Mouse (Mus musculus) lung, postnatal 25 days (tissue): Measurements from ENCODE around the gene Mecom.
"Not testable (repeated sequence)": the region's sequence is repeated elsewhere in the genome, so short reads cannot be mapped to it uniquely, and the experiment has no call there.

Source experiments
- DNase-seq: peaks from one replicate; pipeline ENCODE4 v3.0.0; 2022; ENCODE audit warnings: low spot score

Mecom gene

DNA sequence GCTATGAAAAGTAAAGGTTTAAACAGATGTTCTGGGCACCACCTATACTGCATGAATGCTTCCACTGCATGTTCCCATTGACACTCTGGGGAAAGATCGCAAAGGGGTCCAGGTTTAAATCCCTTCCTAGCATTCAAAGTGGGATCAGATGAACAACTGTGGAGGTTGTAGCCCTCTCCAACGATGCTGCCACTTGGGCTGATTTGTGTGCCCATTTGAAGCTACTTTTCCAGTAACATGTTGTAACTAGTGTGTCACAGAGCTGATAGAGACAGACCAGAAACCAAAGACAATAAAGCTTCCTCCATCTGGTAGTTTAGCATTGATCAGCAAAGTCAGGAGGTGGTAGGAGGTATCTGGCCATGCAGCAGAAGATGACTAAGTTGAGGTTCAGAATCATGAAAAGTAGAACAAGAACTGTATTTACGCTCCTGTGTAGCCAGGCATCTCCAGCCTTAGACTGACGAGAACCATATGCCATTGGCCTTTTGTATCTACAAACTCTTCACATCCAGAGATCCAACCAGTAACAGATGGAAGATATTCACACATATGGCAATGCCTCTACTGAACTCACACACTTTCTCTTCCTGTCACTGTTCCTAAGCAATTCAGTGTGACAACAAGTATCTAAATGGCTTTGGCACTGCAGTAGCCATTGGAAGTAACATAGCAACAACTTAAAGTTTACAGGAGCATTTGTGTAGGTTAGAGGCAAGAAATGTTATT lies 299.0 kb downstream of the Mecom start:
- DNase-seq: no peak

DNA sequence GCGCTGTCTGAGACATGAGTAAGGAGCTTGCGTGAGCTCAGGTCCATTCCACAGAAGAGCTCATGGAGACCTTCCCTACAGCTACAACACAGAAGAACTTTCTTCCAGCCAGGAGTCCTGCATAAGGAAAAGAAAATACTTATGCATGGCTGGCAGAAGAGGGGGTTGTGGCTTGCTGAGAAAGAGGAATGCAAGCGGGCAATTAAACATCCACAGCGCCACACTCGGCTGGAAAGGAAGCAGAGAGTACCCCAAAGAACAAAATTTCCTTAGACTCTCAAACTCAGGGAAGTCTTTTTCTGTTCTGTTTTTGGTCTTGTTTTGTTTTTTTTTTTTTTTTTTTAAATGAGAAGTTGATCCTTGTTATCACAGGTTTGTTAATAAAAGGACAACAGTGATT lies 300.6 kb downstream of the Mecom start:
- peak; percentile 18 for DNase-seq

DNA sequence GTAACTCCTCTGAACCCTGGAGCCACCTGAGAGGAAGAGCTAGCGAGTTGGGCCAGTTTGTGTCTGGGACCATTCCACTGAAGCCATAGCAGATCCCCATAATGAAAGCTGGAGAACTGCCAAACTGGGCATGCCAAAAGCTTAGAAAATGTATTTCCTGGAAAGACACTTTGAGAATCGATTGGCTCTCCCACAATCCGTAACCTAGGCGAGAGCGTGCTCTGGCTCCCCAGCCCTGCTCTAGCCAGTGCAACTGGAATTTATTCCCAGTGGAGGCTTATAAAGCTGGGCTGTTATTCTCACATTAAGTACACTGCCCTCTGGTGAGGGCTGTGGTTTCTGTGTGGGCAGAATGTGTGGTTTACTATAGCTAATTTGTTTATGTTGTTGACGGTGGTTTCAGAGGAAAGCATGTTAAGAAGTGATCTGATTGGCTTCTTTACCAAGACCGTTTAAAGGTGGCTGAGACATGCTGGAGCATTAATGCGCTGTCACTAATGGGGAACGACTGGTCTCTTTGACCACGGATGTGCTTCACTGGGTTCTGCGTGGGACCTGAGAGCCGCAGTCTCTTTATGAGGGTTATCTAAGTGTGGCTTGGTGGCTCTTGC lies 301.3 kb downstream of the Mecom start:
- DNase-seq: no peak

DNA sequence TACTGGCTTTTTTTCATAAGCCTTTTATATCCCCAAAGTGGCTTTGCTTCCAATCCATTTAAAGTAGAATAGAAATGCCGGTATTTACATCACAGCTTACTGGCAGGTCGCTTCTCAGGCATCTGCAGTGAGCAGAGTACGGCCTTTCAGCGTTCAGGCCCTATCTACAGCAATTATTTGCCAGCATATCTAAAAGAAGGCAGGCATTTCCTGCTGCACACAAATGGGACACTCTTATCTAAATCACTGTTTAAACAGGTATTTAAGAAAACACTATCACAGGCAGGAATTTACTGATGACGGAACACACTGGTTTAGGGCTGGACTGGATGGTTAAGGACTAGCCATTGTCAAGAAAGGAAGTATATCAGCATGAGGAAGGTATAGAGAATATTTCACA lies 301.9 kb downstream of the Mecom start:
- peak; percentile 48 for DNase-seq

DNA sequence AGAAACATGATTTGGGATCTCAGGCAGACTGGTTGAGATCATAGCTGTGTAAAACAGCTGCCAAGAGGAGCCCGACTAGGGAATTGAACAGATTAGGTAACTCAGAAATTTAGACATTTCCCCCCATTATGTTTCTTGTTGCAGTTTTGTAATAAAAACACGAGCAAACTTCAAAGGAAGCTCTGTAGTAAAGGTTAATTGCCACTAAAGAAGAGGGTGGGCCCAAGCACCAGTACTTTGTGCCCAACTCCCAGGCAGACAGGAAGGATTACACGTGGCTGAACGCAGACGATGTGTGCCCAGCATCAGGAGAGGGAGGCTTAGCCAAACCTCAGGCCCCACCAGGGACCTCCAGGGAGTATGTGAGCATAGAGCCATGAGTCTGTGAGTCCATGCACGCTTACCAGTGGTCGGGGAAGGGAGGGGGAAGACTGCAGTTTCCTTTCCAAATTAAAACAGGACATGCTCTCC lies 303.4 kb downstream of the Mecom start:
- DNase-seq: no peak

DNA sequence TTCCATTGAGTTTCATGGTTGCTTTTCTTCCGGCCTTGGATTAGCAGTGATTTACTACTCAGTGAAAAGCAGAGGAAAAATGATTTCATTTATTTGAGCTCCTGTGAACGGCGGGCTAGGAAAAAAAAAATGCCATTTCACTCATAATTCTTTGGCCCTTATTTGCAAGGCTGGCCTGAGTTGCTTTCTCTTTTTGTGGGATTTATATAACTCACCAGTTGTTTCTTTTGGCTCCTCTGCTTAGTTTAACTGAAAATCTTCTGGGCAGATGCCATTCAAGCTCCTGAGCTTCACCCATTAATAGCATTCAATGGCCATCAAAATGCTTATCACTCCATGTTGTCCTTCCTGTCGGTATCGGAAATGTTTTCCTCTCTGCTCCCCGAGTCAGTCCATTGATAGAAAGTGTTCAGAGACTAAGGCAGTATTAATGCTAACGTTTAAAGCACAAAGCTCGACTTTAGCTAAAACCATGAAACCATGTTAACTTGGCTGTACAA lies 304.0 kb downstream of the Mecom start:
- DNase-seq: no peak

DNA sequence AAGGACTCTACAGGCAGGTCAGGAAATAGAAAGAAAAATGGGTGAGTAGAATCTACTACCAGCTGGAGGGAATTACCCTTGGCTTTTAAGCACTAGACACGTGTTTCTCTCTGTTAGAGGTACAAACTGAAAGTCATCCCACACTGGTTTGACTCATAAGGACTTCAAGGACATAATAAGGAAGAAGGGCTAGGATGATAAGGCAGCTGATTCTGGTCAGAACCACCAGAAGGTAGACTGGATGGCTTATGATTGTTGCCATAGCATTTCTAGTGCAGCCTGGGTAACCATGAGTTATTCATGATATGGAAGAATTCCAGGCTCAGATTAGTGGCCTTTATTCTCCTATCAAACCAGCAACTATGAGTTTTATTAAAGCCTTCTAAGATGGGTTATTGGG lies 308.4 kb downstream of the Mecom start:
- no peak for DNase-seq

DNA sequence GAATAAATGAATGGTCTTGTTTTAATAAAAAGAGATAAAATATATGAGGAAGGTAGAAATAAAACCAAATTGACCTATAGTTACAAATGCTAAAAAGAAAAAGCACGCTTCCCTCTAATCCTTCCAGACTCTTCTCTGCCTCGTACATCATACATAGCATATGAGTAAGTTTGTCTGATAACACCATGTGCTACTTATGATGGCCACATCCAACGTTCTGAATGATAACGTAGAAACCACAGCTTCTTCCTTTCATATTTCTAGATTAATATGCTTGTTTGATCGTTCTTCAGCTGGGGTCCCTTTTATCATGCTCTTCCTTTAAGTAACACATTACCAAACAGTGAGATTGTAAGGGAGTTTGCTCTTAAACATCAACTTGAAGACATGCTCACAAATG lies 310.3 kb downstream of the Mecom start:
- DNase-seq: no peak

DNA sequence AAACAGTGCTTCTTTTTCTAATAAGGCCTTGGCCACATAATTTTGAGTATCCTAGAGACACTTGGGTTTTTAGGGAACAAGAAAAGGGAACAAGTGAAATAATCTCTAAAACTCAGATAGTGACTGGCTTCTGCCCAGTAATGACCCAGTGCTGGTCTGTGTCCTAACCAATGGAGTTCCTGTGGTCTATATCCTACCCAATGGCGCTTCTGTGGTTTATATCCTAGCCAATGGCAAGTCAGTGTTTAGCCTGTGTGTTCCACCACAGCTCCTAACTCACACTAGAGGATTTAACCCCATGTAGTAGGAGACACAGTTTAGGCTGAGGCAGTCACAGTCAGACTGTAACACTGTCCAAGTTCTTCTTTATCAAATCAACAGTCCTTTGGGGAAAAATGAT lies 313.8 kb downstream of the Mecom start:
- no peak for DNase-seq

DNA sequence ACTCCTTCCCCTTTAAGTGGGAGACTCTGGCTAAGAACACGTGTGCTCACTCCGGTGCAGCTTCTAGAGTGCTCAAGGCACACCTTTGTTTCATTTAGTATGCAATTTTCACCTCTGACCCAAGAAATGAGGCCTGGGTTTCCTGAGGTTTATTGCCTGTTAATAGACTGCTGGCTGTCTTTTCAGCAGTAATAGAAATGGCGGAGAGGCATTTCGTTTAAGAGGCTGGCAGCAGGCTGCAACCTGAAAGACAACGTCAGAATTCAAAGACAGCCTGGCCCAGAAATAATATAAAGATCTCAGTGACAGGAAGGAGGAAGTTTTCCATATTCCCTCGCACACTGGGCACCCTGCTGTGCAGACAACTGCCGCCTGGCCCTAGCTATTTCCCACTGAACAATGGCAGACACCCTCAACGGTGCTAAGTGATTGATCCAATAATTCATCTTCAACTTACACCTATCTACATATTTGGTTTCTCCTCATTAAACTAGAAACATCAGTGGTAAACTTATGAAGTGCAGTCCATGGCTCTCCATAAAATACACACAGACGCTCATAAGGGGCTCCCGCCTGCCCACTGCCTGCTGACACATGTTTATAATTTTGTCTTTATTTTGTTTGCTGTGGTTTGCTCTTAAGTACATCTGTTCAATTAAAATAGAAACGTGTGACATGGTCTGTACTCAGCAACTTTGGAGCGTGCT lies 319.7 kb downstream of the Mecom start:
- no peak for DNase-seq

DNA sequence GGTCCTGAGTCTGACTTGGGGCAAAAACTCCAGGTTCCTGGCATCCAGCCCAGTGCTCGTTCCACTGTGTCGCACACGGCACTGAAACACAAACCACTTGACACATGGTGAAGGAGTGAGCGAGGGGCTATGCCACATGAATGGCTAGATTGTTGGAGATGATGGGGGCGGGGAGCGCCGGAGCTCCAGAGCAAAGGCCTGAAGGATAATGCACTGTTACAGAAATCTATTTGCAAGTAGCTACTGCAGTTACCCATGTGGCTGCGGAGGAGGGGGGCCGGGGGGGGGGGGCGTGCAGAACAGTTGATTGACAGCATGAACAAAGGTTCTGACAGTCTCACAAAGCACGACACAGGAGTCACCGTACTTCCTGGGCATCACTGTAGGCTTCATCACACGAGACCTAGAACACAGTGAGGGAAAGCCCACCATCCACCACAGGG lies 320.9 kb downstream of the Mecom start:
- peak; percentile 21 for DNase-seq

DNA sequence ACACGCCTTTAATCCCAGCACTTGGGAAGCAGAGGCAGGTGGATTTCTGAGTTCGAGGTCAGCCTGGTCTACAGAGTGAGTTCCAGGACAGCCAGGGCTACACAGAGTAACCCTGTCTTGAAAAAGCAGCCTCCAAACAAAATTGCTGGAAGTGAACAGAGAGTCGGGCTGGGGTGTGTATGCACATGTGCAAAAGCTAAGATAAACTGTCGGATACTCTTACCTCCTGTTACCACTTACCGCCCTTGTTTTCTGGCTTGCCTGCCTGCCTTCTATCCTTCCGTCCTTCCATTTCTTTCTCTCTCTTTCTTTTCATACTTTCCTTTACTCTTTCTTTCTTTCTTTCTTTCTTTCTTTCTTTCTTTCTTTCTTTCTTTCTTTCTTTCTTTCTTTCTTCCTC lies 322.6 kb downstream of the Mecom start:
- DNase-seq: not testable (repeated sequence)

DNA sequence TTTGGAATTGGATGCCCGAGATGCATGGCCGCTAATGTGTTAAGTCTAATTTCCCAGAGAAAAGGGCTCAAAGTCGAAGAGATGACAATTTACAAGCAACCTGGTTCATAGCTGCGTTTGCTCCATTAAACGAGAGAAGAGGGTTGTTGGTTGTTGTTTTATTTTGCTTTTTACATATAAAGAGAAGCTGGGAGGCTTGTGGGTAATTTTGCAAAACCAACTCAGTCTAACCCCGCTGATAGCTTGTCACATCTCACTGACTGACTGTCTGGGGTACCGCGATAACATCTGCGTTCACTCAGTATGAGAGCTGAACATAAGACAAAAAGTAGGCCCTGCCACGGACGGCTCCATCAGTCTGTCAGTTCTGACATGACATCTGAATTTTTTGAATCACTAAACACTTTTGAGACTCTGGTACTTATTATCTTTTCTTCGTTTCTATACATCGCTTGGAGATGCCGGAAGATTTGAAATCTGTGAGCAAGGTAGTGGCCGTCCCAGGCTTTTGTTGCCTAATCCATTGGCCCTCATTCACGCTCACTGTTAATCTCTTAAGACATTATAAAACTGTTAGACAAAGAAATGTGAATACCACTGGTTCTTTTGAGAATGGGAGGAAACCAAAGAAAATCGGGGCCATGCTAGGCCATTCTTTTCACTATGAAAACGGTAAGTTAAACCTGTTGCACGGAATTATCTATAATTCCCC lies 327.0 kb downstream of the Mecom start:
- DNase-seq: no peak

DNA sequence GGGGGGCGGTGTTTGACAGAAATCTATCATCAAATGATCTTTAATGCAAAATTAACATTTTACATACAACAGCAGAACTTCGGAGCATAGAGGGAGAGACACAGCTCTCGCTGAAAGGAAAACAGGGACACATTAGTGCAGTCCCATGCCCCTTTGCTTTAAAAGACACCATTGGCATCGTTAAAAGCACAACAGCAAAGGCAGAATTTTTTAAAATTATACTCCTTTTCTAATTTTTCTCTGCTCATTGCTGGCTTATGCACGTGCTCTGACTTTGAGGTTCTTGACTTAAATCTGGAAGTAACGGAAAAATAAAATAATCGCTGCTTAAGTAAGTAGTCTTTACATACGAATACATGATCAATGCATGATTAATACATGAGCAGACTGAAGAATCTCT lies 327.9 kb downstream of the Mecom start:
- no peak for DNase-seq

DNA sequence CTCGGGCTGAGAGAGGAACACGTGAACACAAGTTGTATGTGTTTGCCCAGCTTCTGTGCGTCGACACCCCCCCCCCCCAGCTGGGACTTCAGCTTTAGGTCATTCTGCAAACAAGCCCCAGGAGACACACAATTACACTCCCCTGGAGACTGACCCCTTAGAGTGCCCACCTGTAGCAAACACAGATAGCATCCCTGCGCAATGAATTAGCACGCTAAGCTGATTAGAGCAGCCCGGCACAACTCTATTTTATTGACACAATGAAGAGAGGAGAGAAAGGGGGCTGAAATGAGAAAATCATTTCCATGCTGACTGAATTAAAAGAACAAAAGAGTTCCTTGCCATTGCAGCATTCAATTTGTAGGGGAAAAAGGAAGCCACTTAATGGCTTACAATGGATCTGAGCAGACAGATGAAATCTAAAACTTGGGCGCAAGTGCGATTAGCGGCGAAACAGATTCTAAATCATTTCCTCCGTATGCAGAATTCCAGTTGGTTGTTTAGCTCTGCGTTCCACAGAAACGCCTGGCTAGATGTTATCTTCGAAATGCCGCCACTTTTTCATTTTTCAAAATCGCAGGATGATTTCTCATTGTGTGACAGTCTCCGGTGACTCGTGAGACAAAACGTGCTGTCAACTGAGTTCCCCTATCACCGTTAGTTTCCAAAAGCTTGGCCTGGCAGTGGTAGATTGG lies 328.5 kb downstream of the Mecom start:
- DNase-seq: no peak

DNA sequence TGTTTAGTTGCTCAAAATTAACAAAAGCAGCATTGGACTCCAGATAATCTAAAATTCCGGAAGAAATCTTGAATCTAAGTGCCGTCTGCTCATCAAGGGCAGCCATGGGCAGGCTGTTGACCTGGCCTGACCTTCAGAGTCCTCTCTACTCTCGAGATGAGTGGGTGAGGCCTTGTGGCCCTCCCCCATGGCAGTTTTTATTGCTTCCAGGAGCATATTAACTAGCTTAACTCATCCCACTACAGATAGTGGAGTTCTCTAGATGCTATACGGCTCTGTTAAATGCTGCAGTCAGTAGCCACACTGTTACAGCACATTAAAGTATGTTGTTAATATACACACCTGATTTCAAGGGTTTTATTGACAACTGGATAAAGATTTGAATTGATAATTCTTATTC lies 333.2 kb downstream of the Mecom start:
- no peak for DNase-seq

DNA sequence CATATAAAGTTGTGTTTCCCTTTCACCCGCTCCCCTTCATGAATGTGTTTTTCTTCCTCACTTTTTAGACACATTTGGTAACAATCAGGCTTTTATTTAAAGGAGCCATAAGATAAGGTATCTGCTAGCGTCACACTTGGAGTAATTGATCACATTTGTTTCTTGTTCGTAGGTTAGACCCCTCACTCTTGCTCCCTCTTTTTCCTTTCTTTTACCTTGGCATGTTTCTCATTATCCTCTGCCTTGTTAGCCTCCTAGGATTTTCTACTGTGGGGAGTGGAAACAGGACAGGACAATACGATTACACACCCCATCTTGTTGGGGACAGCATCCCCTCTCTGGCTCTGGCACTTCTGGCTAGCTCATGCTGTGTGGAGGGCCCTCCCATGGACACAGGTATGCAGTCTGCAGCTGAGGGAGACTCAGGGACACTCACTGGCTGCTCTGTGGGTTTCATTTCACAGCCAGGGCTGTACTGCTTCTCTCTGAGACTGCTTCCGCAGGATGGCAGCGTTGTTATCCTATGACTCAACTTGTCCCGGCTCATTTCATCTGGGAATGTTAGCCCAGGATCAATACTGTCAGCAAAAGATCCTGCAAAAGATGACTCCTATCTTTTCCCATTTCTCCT lies 334.2 kb downstream of the Mecom start:
- no peak for DNase-seq

DNA sequence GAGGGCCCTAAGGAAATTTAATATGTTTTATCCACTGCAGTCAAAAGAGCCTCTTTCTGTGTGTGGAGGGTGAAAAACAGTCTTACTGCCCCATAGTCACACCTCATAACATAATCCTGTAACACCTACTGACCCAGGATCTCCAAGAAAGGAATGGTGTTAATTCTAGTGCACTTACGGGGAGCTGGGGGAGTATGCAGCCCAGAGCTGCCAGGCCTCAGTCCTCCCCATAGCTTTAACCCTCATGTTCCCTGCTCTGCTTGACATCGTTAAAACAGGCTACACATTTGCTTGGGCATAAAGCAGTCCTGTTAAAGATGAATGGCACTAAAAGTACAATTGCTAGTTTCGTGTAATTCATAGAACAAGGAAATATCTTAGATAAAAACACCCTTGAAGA lies 335.0 kb downstream of the Mecom start:
- no peak for DNase-seq

DNA sequence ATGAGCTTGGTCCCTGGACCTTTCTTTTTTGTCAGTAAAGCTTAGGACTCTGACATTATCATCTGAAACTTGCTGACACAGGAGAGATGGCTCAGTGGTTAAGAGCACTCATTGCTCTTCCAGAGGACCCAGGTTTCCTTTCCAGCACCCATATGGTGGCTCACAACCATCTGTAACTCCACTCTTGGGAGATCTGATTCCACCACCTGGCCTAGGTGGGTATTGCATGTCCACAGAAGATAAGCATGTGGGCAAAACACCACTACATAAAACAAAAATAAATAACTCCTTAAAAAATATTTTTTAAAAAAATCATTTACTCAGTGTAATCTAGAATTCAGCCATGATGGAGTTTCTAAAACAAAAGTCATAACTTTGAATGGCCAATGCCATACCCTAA lies 338.7 kb downstream of the Mecom start:
- no peak for DNase-seq

DNA sequence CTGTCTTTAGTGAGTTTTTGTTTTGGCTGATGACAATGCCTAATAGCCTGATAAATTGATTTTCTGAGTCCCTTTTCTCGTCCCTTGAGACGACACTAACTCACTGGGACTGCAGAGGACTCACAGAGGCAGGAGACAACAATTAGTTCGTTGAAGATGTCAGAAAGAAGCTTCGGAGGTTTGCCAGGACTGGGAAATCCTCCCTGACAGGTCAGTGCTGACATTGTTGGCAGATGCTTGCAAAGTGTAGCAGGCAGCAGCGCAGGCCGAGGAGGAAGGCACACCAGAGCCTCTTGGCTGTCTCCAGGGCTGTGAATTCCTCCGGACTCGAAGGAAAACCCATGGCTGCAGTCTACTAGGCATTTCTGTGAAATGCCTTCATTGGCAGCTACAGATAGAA lies 339.9 kb downstream of the Mecom start:
- no peak for DNase-seq

DNA sequence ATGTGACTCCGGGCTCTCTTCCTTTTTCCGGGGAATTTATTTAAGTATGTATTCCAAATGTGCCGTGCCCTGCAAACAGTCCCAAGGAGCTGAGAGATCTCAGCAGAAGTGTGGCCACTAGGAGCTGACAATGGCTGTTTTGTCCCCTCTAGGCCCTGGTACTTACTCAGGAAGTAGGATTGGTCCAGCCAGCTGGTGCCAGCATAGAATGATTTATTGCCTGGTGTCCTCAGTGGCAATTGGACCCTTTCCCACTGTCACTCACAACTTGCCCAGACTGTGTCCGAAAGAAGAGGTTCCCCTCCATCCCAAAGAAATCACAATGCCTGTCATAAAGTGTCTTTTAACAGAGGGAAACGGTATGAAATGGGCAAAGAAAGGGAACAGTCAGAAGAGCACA lies 340.4 kb downstream of the Mecom start:
- no peak for DNase-seq
